Mouse (Mus musculus) intestine, embryonic 15.5 days (tissue): Measurements from ENCODE around the gene Gm3072. TPM values are rescaled to one million over a fixed set of nuclear protein-coding genes. Genes with fewer than 3 reads are reported as not detected.
"Not testable (repeated sequence)": the region's sequence is repeated elsewhere in the genome, so short reads cannot be mapped to it uniquely, and the experiment has no call there.

Experiments used
- ATAC-seq: fragments of 200-750 bp; cut with Nextera tagmentation; 2 replicates; pipeline ENCODE4 v1.8.0; 2017; ENCODE audit warnings: moderate TSS enrichment, moderate library complexity
- H3K27ac ChIP-seq: fragments of 300-500 bp; sonication (generic); 2 replicates; pipeline ENCODE4 v1.5.1; 2015; ENCODE audit warnings: mild to moderate bottlenecking, inconsistent platforms
- H3K27me3 ChIP-seq: fragments of 300-500 bp; sonication (generic); replicated peaks from 2 replicates; pipeline ENCODE4 v1.6.1; 2015; ENCODE audit warnings: inconsistent platforms
- H3K36me3 ChIP-seq: fragments of 300-500 bp; sonication (generic); 2 replicates; pipeline ENCODE4 v1.6.1; 2015; ENCODE audit warnings: inconsistent platforms
- H3K4me1 ChIP-seq: fragments of 300-500 bp; sonication (generic); replicated peaks from 2 replicates; pipeline ENCODE4 v1.6.1; 2015; ENCODE audit warnings: inconsistent platforms
- H3K4me2 ChIP-seq: fragments of 300-500 bp; sonication (generic); replicated peaks from 2 replicates; pipeline ENCODE4 v1.6.1; 2015; ENCODE audit warnings: mild to moderate bottlenecking, inconsistent platforms
- H3K4me3 ChIP-seq: fragments of 300-500 bp; sonication (generic); replicated peaks from 2 replicates; pipeline ENCODE4 v1.5.1; 2015; ENCODE audit warnings: inconsistent platforms
- H3K9ac ChIP-seq: fragments of 300-500 bp; sonication (generic); 2 replicates; pipeline ENCODE4 v1.6.1; 2015; ENCODE audit warnings: inconsistent platforms
- H3K9me3 ChIP-seq: fragments of 300-500 bp; sonication (generic); 2 replicates; pipeline ENCODE4 v1.6.1; 2016; ENCODE audit warnings: inconsistent platforms
- WGBS: fragments of 180-500 bp; shearing (Covaris S2); methylation state at CpG from one replicate; pipeline ENCODE4 v1.1.7; 2015; 5-methylcytosine and 5-hydroxymethylcytosine counted together
- polyA plus RNA-seq: library from polyadenylated mRNA; unstranded; fragments of >200 nt; fragmentation: Nextera tagmentation; extraction: Ambion mirVana; gene quantifications from 2 replicates; pipeline ENCODE4 v1.2.1, GENCODE M21; 2015

The Gm3072 gene
- not detected in 2 replicates for polyA plus RNA-seq

DNA sequence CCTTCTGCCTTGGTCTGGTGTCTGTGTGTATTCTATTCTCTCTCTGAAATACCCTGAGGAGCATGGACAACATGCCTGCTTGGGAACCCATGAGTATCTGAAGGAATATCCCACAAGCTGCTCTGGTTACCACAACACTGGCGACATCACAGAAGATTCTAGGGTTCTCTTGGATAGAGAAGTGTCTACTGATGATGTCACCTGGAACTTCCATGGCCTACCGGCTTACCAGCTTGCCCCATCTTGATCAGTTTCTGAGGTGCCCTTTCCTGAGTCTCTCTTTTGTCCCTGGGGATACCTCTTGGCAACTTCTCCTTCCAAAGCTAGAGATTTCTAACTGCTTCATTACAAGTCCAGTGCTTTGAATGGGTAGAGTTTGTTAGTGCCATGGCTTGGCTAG is at the start of gene Gm3072:
Gene Gm3072, minus strand, starts transcription at position 101 of the 400 bp plus-strand sequence.
- H3K9me3 ChIP-seq, H3K27me3 ChIP-seq, H3K4me2 ChIP-seq, H3K9ac ChIP-seq, H3K4me1 ChIP-seq, ATAC-seq, H3K36me3 ChIP-seq, H3K4me3 ChIP-seq, H3K27ac ChIP-seq: not testable (repeated sequence)
- WGBS: 77% methylated on average over 1 of the region's 2 CpGs

DNA sequence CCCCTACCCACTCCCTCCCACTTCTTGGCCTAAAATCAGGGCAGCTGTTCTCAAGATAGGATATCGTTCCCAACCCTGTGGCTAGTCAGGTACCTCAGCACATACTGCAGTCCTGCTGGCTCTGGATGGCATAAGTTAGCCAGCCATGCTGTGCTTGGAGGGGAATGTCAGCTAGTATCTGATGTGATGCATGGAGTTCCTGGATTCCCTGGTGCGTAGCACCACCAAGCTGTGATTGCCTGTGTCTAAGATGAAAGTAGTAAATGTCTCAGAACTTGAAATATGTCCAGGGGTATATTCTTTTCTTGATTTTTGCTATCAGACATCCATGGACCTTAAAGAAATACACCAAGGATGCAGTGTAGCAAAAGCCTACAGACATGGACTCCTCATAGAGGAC is 23.8 kb upstream of the Gm3072 start:
- not testable (repeated sequence) for H3K9ac ChIP-seq, H3K27me3 ChIP-seq, ATAC-seq, H3K36me3 ChIP-seq, H3K4me1 ChIP-seq, H3K9me3 ChIP-seq, H3K27ac ChIP-seq, H3K4me3 ChIP-seq, H3K4me2 ChIP-seq
- 95% methylated on average over 2 of the region's 2 CpGs for WGBS

DNA sequence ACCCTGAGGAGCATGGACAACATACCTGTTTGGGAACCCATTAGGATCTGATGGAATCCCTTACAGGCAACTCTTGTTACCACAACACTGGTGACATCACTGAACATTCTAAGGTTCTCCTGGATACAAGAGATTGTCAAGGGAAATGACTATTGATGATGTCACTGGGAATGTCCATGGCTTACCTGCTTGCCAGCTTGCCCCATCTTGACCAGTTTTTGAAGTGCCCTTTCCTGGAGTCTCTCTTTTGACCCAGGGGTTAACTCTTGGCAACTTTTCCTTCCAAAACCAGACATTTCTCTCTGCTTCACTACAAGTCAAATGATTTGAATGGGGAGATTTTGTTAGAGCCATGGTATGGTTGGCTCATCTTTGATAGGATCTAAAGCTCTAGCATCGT is 22.0 kb upstream of the Gm3072 start, which contains the start of gene Gm3676:
Gene Gm3676, minus strand, starts transcription at position 101 of the 400 bp plus-strand sequence.
- not testable (repeated sequence) for H3K9me3 ChIP-seq, H3K4me2 ChIP-seq, H3K27me3 ChIP-seq, H3K9ac ChIP-seq, H3K4me1 ChIP-seq, H3K4me3 ChIP-seq, H3K27ac ChIP-seq, H3K36me3 ChIP-seq, ATAC-seq
- WGBS: no CpG with 5 or more reads among the region's 1 CpGs

DNA sequence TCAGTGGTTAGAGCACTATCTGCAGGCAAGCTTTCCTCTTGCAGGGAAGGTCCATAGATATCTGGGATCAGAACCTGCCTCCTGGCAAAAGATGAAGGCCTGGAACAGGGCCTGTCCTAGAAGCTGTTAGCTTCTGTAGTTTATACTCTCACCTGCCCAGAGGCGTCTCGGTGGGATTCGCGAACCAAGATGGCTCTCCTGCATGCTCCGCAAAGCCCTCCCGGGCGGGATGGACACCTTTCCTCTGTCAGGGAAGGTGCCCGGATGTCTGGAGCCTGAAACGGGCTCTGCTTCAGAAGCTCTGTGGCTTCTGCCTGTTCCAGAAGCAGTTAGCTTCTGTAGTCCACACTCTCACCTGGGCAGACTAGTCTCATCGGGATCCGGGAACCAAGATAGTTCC is 5.7 kb upstream of the Gm3072 start:
- WGBS: 92% methylated on average over 9 of the region's 11 CpGs
- not testable (repeated sequence) for H3K4me3 ChIP-seq, ATAC-seq

DNA sequence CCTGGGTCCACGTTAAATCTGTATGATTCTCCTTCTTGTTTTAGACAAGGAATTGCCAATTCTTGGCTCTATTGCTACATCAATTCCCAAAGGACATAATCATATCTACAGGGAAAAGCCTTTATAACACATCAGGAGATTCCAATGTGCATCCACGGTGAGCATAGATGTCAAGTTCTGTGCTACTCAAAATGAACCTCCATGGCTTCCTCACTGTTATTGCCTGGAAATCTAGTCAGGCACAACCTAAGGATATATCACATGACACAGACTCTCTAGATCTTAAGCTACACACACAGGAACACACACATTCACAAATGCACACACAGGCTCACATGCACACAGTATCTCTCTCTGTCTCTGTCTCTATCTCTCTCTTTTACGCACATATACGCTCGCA is 1.9 kb downstream of the Gm3072 start:
- not testable (repeated sequence) for H3K9ac ChIP-seq, H3K27ac ChIP-seq, ATAC-seq, H3K4me2 ChIP-seq, H3K4me3 ChIP-seq, H3K4me1 ChIP-seq, H3K9me3 ChIP-seq, H3K36me3 ChIP-seq, H3K27me3 ChIP-seq
- 99% methylated on average over 4 of the region's 5 CpGs for WGBS

More for the DNA sequence above, 5.7 kb upstream of the Gm3072 start:
- H3K27ac ChIP-seq, H3K9ac ChIP-seq, H3K9me3 ChIP-seq, H3K4me1 ChIP-seq, H3K36me3 ChIP-seq, H3K27me3 ChIP-seq, H3K4me2 ChIP-seq: not testable (repeated sequence)

DNA sequence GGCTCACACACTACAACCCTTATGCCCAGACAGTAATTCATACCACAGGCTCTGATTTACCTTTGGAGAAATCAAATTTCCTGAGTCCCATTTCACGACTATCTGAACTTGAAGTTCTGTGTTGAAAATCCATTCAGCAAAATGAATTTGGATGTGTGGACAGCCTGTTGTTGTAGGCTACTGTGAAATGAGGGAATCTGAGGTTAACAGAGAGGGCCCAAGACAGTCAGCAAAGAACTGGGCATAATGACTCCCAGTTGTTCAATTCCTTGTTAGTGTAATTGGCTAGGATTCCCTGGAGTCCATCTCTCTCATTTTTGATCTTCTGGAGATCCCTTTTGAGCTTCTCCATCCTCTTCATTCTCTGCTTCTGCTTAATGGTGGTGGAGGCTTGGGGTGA is 13.7 kb downstream of the Gm3072 start:
- H3K4me2 ChIP-seq, H3K36me3 ChIP-seq, H3K9me3 ChIP-seq, H3K9ac ChIP-seq, H3K4me1 ChIP-seq, H3K4me3 ChIP-seq, H3K27me3 ChIP-seq, H3K27ac ChIP-seq, ATAC-seq: not testable (repeated sequence)
- 85% methylated on average over 1 of the region's 1 CpGs for WGBS

DNA sequence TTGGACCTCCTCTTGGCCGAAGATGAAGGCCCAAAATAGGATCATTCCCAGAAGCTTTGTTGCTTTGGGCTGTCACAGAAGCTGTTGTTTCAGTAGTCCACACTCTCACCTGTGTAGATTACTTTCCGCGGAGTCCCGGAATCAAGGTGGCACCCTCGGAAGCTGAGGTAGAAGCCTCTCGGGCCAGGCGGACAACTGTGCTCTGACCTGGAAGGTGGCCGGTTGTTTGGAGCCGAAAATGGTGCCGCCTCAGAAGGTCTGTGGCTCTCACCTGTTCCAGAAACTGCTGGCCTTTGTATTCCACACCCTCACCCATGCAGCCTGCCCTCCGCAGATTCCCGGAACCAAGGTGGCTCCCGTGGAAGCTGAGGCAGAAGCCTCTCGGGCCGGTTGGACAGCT is 23.5 kb downstream of the Gm3072 start:
- not testable (repeated sequence) for H3K4me3 ChIP-seq, H3K27ac ChIP-seq, H3K9me3 ChIP-seq, H3K27me3 ChIP-seq, ATAC-seq, H3K4me2 ChIP-seq, H3K9ac ChIP-seq, H3K4me1 ChIP-seq, H3K36me3 ChIP-seq
- WGBS: 92% methylated on average over 15 of the region's 15 CpGs

DNA sequence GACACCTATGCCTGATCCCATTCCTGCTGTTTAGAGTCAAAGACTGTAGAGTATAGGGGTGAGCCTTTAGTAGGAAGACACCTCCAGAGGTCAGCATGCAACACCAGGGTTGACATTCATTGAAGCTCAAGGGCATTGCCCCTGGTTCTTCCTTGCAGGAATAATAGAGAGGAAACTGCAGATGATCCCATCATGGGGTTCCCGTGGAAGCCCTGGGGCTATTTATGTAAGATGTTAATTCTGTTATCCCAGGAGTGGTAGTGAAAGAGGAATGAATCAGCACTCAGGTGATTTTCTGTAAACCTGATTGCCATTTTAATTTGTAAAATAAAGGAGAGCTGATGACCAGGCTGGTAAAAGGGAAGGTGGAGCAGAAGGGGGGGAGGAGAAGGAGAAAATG is 38.1 kb downstream of the Gm3072 start:
- H3K4me2 ChIP-seq, H3K4me3 ChIP-seq, H3K36me3 ChIP-seq, H3K27ac ChIP-seq, H3K4me1 ChIP-seq, H3K9ac ChIP-seq, ATAC-seq, H3K27me3 ChIP-seq, H3K9me3 ChIP-seq: not testable (repeated sequence)
- 74% methylated on average over 1 of the region's 1 CpGs for WGBS

DNA sequence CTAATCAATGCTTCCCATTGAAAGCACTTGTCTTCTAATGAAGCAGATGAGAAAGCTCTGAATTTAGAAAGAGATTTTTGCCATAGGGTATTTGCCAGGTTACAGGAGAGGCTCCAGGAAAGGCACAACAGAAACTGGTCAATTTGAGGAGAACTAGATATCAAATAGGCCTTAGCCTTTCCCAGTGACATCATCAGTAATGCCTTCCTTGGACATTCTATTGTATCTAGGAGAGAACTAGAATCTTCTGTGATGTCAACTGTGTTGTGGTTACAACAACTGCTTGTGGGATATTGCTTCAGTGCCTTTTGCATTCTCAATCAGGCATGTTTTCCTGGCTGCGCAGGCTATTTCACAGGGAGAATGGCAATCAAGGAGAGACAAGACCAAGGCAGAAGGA is 51.5 kb downstream of the Gm3072 start, which contains the start of gene 1700049E17Rik2:
Gene 1700049E17Rik2, plus strand, starts transcription at position 301 of the 400 bp plus-strand sequence.
- not testable (repeated sequence) for H3K4me3 ChIP-seq, H3K4me2 ChIP-seq, H3K27ac ChIP-seq, H3K27me3 ChIP-seq, H3K9me3 ChIP-seq, H3K4me1 ChIP-seq, ATAC-seq, H3K9ac ChIP-seq, H3K36me3 ChIP-seq
- no CpG with 5 or more reads among the region's 1 CpGs for WGBS

Other genes starting within 250 kb of the Gm3072 start
- not detected in 2 replicates for gene Gm7945, start 238.2 kb downstream of the Gm3072 start, polyA plus RNA-seq
- gene Gm6482, start 216.3 kb downstream of the Gm3072 start, polyA plus RNA-seq: not detected in 2 replicates
- gene Gm7954, start 171.1 kb downstream of the Gm3072 start, polyA plus RNA-seq: not detected in 2 replicates
- not detected in 2 replicates for gene Gm3486, start 135.1 kb downstream of the Gm3072 start, polyA plus RNA-seq
- not detected in 2 replicates for gene Gm7970, start 69.0 kb downstream of the Gm3072 start, polyA plus RNA-seq
- gene 1700049E17Rik2, start 51.4 kb downstream of the Gm3072 start, polyA plus RNA-seq: not detected in 2 replicates
- not detected in 2 replicates for gene Gm3676, start 21.9 kb upstream of the Gm3072 start, polyA plus RNA-seq
- not detected in 2 replicates for gene Gm8068, start 77.3 kb upstream of the Gm3072 start, polyA plus RNA-seq
- gene Gm7929, start 126.0 kb upstream of the Gm3072 start, polyA plus RNA-seq: not detected in 2 replicates
- gene Gm47189, start 147.8 kb upstream of the Gm3072 start, polyA plus RNA-seq: not detected in 2 replicates